Mouse (Mus musculus) layer of hippocampus, adult 18-20 months (tissue): ENCODE measurements around the gene Cnnm1. TPM values are rescaled to one million over a fixed set of nuclear protein-coding genes. Genes with fewer than 3 reads are reported as not detected.
A peak's percentile ranks its signal among the peaks of the same experiment; 100 is the strongest.
"Not testable (repeated sequence)": the region's sequence is repeated elsewhere in the genome, so short reads cannot be mapped to it uniquely, and the experiment has no call there.

Experiments used
- DNase-seq, 2 experiments: peaks; one replicate each; pipeline ENCODE4 v3.0.0; 2022; ENCODE audit warnings: low spot score in 2 of 2
- total RNA-seq, 2 experiments: library from RNA; stranded (reverse); gene quantifications; 2 replicates each; pipeline ENCODE4 v1.2.3; 2021

The Cnnm1 gene
- total RNA-seq, 2 experiments from 2014 or later: 116 TPM

DNA sequence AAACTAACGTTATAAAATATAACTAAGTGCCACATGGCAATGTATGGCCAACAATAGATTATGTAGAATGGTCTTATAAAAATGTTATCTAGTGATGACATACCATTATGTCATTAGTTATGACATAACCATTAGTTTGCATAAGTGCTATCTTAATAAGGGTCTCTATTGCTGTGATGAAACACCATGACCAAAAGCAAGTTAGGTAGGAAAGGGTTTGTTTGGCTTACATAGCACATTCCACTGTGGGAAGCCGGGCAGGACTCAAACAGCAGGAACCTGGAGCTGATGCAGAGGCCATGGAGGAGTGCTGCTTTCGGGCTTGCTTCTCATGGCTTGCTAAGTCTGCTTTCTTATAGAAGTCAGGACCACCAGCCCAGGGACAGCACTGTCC is 24.1 kb downstream of the Cnnm1 start:
- no peak for DNase-seq

DNA sequence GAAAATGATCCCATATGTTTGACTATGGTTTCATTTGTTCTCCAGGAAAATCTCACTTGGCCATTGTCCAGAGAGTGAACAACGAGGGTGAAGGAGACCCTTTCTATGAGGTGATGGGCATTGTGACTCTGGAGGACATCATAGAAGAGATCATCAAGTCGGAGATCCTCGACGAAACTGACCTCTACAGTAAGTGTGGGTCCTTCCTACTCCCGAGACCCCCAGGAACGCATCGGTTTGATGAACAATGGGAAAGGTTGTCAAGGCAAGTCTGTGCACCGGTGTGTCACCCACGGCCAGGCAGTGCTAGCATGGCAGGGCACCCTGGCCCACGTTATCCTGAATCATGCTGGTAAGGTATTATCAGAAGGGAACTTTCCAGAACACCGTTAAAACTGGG is 24.8 kb downstream of the Cnnm1 start:
- no peak for DNase-seq

DNA sequence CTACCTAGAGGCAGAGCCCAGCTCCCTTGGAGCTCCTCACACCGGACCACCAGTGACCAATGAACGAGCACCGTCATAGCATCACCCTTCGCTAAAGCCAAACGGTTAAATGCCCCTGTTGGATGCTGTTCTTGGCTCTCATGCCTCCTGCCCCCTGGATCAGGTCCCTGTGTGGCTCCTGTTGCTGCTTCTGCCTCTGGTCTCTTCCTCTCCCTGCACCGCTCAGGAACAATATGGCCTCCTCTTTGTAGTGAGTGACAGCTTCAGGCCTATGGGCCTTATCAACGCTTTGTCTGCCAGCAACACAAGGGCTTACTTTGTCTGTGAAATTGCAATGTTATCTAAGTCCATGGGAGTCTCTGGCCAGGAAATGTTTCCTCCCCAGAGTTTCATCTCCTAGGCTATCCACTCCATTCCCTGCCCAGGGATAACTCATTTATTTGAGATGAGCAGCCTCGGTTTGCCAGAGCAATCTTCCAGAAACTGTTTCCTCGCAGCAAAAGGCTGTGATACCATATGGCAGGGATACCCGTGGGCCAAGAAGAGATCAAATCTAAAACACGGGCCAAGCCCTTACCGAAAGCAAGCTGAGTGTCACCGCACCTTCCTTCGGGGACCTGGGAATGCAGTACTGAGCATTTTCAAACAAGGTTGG is 25.5 kb downstream of the Cnnm1 start:
- DNase-seq: no peak

DNA sequence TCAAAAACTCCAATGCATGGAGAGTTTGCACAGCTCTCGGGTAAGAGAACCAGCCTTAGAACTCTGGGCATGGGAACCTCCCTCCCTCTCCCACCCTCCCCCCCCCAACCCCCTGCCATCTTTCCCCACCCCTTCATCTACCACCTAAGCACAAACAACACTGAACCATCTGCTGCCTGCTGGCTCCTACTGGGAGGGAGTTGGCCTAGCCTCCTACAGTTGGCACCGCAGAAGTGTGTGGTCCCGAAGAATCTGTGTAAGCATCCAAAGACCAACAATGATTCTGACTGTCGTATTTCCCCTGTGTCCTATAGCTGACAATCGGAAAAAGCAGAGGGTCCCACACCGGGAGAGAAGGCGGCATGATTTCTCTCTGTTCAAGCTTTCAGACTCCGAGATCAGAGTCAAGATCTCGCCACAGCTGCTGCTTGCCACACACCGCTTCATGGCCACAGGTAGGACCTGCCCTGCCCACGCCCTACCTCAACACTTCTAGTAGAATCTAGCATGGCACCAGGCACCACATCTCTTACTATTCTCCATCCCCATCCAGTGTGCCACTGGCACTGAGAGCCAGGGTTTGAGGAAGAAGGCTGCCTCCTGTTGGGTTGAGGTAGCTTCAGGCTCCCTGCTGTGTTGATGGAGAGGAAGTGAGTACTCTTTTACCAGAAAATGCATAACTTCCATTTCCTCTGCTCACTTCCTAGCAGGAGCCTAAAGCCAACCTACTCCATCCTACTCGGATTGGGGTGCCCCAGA is 27.9 kb downstream of the Cnnm1 start:
- DNase-seq: peak; percentile 61 to 77

DNA sequence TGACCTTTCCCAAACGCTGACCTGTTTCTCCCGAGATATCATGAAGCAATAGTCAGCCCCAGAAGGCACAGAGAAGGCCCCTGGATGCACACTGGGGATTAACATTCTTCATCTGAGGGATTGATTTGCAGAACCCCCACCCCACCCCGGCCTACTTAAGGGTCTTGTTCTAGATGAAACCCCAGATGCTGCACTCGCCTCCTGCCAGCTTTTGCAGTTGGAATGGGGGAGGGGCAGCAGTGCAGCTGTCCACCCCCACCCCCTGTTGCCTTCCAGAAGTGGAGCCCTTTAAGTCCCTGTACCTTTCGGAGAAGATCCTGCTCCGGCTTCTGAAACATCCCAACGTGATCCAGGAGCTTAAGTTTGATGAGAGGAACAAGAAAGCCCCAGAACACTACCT is 29.1 kb downstream of the Cnnm1 start:
- no peak for DNase-seq

DNA sequence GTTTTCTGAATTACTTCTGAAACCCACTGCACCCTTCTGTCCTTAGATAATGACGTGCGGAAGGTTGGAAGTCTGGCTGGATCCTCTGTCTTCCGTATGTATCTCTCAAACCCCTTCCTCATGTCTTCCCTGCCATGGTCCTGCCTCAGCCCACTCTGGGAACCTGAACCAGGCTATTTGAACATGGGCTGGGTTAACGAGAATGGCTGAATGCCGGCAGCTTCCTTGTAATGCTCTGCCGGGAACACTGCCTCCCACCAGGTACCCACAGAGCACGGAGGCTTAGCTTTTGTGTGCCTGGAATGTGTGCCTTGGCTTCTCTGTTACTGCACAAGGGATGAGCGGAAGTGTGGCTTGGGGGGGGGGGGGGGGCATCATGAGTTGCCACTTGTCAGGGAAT is 32.1 kb downstream of the Cnnm1 start:
- DNase-seq: no peak

DNA sequence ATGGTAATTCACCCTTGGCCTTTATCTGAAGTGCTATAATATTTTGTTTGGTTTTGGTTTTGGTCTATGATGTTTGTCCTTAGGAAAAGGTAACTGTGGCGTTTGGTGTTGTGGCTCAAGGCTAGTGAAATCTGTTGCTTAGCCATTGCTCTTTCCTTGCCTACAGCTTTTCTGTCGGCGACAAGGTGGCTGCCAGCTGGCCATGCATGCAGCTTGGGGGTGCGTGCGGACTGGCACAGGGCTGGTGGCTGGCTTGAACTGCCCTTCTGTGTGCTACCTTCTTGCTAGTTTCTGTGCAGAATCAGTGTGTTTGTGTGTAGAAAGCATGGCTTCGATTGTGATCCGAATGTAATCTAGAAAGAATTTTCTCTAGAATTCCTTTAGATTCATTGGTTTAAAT is 32.5 kb downstream of the Cnnm1 start:
- DNase-seq: no peak

DNA sequence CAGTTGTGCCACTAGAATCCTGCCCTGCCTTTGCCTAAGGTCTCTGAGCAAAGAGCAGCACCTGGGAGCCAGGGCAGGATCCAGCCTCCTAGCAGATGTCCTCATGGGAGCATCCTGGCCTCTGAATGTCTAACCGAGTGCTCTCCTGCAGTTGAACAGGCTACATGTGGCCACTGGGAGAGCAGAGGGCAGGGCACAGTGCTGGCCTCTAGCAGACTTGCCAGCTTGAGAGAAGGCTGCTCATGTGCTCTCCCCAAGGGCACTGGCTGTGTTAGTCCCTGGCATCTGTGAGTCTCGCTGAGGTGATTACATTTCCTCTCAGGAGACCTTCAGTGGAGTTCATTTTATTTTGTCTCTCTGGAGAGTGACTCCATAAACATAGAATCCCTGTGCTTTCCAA is 35.4 kb downstream of the Cnnm1 start:
- DNase-seq: no peak

DNA sequence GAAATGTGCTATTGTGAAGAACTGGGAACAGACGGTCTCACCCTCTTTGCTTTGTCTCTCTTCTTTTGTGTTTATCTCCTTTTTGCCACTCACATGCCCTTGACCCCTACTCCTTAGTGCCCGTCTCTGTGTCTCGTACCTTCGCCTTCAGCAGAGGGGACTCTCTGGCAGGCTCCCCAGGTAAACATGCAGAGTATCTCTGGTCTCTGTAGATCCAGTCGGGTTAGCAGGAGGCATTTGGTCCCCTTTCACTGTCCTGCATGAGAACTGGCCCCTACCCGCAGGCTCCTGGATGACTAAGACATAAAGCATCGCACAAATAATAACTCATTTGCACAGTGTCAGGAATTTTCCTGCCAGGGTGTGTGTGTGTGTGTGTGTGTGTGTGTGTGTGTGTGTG is 35.8 kb downstream of the Cnnm1 start:
- DNase-seq: no peak

DNA sequence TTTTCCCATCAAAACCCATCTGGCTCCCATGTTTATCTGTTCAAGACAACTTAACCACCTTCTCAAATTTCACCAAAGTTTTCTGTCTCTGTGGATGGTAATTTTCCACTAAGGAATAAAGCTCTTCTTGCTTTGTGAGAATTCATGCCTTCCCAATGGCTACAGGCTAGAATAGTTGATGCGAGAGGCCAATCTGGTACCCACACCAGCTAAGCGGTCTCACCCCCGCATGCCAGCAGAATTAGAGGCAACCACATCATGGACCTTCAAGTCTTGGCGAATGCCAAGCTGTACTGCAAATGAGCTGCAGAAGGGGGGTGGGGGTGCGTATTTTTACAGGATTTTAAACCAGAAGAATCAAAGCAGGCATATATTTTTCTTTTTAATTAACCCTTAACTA is 37.2 kb downstream of the Cnnm1 start:
- DNase-seq: no peak

DNA sequence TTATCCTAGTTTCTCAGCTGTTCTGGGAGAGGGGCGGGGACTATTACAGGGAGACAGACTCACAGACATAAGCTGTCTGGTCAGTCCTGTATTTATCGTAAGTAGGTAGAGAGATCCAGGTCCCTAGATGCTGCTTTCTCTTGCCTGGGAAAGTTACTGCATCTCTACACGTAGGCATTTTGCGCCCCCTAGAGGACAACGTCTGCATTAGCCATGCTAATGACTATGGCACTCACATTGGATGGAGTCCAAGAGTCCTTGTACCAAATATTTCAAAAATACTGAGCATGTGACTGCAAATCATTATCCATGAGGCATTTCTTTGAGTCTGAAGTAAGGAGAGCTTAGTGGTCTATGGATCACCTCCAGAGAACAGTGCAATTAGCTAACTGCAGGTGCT is 38.7 kb downstream of the Cnnm1 start:
- peak in 1 of 2 experiments; percentile 88 for DNase-seq

DNA sequence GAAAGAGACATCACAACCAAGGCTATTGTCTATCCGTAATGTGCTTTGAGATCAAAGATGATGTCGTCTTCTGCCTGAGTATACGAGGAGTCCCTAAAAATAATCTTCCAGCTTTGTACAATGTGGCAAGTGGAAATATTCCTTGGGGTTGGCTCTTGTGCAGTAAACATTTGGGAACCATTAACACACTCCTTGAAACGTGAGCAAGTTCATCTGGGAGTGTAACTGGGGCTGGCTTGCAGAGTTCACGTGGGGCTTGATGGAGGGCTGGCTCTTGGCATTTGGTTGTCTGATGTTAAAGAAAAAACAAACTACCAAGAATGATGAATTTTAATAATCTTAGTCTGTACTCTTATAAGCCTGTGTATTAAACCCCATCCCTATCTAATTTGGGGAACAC is 39.2 kb downstream of the Cnnm1 start:
- no peak for DNase-seq

DNA sequence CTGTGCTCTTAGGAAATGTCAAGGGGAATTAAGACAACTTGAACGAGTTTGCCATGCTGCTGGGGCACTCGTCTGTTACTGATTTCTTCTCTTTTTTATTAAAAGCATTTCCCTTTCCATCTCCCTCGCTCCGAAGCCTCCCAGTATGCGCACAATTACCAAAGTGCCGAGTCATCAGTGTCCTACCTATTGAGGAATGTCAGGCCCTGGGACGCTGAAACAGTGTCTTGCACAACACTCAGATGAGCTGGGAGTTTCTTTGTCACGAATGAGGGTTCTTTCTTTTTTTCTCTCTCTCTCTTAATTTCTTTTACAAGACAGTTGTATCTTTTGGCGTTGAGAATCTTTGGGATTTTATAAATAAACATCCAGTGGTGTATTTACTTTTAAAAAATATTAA is 40.3 kb downstream of the Cnnm1 start:
- no peak for DNase-seq

DNA sequence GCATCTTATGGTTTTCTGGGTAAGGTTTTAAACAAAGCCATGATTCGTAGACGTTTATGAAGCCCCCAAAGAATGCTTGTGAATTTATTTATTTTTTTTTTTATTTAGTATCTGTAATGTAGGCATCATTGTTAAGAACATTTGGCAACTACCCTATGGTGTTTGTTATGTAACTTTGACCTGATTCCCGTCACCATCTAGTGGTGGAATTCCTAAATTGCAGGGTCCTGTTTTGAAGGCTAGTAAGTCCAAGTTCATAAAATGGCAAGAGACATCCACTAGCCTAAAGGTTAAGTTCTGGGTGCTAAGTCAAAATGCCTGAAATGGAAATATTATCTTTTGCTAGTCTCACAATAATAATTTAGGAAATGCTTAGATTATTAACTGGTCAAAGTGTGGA is 47.2 kb downstream of the Cnnm1 start:
- DNase-seq: peak in 1 of 2 experiments; percentile 75

DNA sequence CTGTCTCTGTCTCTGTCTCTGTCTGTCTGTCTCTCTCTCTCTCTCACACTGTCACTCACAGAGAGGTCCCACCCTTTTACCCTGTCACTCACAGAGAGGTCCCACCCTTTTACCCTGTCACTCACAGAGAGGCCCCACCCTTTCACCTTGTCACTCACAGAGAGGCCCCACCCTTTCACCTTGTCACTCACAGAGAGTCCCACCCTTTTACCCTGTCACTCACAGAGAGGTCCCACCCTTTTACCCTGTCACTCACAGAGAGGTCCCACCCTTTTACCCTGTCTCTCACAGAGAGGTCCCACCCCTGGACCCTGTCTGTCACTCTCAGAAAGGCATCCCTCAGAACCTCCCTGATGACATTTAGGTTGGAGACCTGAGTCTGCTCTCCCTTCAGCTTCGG is 53.1 kb downstream of the Cnnm1 start:
- DNase-seq: not testable (repeated sequence)

DNA sequence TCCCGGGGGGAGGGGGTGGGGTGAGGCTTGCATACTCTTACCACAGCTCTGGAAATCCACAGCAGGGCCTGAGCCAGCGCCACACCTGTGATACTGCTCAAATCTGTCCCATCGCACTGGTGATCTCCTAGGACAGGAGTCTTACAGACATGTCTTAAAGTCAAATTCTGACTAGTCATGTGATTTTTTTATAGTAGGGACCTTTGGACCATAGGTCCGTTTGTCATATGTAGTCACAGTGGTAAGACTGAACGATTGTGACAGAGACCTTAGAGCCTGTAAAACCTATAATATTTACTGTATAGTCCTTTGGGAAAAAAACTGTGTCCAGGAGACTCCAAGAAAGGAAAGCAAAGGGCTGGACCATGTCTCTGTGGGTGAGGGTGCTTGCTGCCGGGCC is 53.6 kb downstream of the Cnnm1 start:
- DNase-seq: no peak

DNA sequence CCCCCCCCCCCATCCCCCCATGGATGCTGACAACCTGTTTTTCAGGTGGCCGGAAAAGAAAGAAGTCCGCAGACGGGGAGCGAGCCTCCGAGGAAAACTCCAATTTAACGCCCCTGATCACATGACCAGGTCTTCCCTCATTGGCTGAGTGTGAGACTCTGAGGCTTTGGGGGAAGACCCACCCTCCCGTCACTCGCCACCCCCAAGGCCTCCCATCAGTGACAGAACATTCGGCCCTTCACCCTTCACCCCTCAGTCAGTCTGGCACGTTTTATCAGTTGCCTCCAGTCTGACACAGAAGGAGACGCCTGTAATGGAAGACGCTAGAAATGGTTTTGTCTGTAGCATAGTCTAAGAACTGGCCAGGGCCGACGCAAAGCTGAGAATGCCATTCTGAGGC is 54.7 kb downstream of the Cnnm1 start:
- no peak for DNase-seq

DNA sequence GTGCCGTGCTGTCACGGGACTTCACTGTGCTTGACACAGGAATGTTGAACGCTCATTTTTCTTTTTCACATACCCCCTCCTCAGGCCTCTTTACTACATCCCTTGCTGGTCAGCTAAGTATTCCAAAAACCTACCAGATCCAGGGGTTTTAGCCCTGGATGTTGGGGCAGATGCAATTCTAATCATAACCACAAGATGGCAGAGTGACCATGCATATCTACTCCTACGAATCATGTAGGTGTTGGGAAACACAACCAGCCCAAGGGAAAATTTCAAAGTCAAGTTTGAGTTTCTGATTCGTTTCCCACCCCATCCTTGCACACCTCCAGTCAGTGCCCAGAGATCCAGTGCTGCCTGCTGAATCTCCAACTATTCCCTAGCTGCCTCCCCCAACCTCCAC is 55.6 kb downstream of the Cnnm1 start:
- peak in 1 of 2 experiments; percentile 78 for DNase-seq

DNA sequence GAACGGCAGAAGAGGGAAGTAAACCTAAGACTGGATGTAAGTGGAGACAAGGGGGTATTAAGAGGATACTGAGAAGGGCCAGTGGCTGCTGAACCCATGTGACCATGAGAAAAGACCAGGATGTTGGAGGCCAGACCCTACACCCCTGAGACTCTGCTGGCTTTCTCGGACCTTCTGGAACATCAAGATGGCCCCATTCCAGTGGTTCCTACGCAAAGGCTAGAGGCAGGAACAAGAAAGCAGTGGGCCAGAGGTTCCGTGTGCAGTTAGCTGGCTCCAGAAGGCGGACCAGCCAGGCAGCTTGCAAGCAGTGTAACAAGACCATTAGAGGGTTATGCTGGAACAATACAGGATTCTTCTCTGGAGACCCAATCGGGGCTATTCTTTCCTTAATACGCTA is 57.2 kb downstream of the Cnnm1 start:
- DNase-seq: no peak

DNA sequence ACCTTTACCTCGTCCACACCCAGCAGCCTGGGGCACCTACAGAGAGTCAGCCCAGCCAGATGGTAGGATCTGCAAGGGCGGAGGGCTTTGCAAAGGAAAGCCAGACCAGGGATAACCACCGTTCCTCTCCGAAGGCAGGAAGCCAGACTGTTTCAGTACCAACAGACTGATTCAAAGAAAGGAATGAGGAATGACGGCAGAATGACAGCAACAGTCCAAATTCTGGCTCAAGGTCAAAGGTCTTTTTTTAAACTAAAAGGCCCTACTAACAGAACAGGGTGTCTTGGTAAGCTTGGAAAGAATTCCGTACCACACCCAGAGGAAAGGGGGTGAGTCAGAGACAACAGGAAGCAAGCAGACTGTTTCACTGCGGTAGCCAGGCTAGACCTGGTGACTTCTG is 58.6 kb downstream of the Cnnm1 start:
- DNase-seq: no peak

DNA sequence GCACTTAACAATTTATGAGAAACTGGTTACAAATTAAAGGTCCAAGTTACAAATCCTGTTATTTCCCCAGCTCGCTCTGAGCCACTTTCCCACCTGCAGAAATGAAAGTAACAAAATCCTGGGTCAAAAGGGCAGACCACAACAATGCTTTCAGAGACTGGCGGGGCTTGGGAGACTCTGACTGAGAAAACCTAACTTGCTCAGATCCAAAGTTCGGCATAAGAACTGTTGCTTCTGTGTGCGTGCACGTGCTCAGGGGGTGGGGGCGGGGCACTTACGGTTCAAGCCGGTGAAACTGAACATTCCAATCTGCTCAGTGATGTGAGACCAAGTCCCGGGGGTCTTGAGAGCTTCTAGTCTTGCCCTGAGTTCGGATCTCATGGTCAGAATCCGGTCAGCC is 62.4 kb downstream of the Cnnm1 start:
- no peak for DNase-seq

DNA sequence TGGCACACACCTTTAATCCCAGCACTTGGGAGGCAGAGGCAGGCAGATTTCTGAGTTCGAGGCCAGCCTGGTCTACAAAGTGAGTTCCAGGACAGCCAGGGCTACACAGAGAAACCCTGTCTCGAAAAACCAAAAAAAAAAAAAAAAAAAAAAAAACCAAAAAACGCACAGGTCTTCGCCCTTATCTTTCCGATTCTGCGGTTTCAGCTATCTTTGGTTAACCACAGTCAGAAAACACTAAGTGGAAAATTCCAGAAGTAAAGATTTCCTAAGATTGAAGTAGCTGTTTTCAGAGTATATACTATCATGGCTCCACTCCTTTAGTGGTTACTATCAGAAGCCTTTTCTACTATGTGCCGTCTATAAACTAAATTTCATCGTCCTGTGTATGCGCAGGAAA is 63.4 kb downstream of the Cnnm1 start:
- DNase-seq: not testable (repeated sequence)

DNA sequence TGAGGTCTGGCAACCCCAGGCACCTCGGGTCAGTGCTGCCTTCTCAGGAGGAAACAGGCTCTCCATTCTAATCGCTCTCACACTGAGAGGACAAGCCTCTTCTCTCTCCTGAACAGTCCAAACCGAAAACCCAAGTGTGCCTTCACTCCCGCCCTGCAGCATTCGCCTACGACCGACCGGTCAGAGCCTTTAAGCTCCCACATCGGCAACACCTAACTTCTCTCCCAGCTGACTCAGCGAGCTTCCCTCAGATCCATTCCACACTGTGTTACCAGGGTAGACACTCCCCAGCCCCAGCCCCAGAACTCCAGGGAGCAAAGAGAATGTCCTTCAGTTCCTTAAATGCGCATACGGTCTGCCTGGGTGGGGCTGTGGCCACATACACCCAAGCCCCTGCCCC is 65.2 kb downstream of the Cnnm1 start:
- DNase-seq: no peak
